Mouse (Mus musculus): ENCODE results near the gene Tex52. TPM values are rescaled to one million over a fixed set of nuclear protein-coding genes. Genes with fewer than 3 reads are reported as not detected.

The Tex52 gene
- total and polyA plus RNA-seq, 3 experiments: not detected

DNA sequence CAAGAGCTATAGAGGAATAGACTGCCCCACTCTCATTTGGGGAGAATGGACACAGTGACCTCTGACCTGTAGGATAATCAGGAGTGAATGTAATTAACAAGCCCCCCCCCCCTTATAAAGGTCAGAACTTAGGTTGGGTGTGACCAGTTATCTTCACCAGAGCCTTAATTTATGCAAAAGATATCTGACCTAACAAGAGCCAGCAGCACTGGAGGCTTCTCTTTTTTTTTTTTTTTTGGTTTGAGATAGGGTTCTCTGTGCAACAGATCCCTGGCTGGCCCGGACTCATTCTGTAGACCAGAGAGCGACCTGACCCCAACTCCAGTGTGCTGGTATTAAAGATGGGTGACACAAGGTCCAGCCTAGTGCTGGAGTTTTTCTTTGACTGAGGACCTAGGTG, 54.0 kb downstream of the Tex52 start:
- in situ Hi-C loops (cut with MboI; ENCODE audit: low pct_ligation_motif_present, low pct_unique_long_range_greater_than_20kb, low sequenced_read_pairs): no loop called here
- dilution Hi-C loops (cut with MboI; ENCODE audit: extremely low pct_ligation_motif_present, extremely low pct_unique_long_range_greater_than_20kb, low sequenced_read_pairs): no loop called here
- Histone ChIP-seq H3K79me2 (replicated peaks; ENCODE audit: control insufficient read depth, extremely low read depth, insufficient read depth, poor library complexity, severe bottlenecking) (no peaks in the 10 kb centered on the region), H3K4me2 (ENCODE audit: insufficient read depth, low read depth, poor library complexity, severe bottlenecking) (no peak overlapping the region), H3K27me3 (replicated peaks) (no peaks in the 10 kb centered on the region), H3K4me1 (ENCODE audit: control insufficient read depth in 1 of 2, insufficient read depth in 2 of 2) (peaks cover 0 to 4% of the 10 kb centered on the region in 2 experiments; a peak in 2 of 4 replicates), H3K27ac (ENCODE audit: insufficient read depth, low read depth) (no peak overlapping the region), H3K9ac (ENCODE audit: insufficient read depth, low read depth) (no peak overlapping the region), H3K36me3 (replicated peaks in 1 of 2; ENCODE audit: control insufficient read depth in 1 of 2, insufficient read depth in 1 of 2, low read length in 1 of 2) (peaks cover 43 to 75% of the 10 kb centered on the region in 2 experiments), H3K9me3 (replicated peaks; ENCODE audit: low read length) (no peaks in the 10 kb centered on the region), H3K4me3 (replicated peaks in 1 of 3; ENCODE audit: low read depth in 2 of 3, low read length in 2 of 3, poor library complexity in 1 of 3) (no peak overlapping the region)
- TF ChIP-seq MXI1 (IDR thresholded peaks at IDR 0.05; ENCODE audit: low read depth, low read length) (no peak), POLR2A (IDR thresholded peaks at IDR 0.05; ENCODE audit: low read depth, low read length) (no peak), RAD21 (IDR thresholded peaks at IDR 0.05; ENCODE audit: low read depth, low read length) (no peak), IRF4 (IDR thresholded peaks at IDR 0.05; ENCODE audit: low read depth, low read length) (no peak), CTCF (conservative IDR thresholded peaks at IDR 0.05 in 1 of 2, IDR thresholded peaks at IDR 0.05 in 1 of 2; ENCODE audit: low read depth in 2 of 2, low read length in 2 of 2) (no peak), MAX (IDR thresholded peaks at IDR 0.05; ENCODE audit: low read length) (no peak)
- DNase-seq (ENCODE audit: extremely low read depth): no peak

DNA sequence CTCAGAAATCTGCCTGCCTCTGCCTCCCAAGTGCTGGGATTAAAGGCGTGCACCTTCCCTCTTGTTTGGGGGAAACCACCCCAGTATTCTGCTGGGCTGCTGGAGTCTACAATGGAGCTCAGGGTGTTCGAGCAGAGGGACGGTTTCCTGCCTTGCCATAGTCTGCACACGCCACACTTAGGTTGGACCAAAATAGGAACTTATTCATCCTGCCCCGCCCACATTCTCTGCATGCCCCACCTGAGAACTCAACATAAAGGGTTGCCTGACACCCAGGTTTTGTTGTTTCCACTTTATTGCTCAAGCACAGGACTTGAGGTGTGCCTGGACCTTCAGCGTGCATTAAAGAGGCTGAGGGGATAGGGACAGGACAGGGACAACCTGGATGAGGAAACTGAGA, 54.6 kb downstream of the Tex52 start:
- no peak overlapping the region for H3K4me3 ChIP-seq (replicated peaks in 1 of 3; ENCODE audit: low read depth in 2 of 3, low read length in 2 of 3, poor library complexity in 1 of 3)
- H3K9ac ChIP-seq (ENCODE audit: insufficient read depth, low read depth): no peak overlapping the region
- no peak for TF ChIP-seq UBTF (IDR thresholded peaks at IDR 0.05; ENCODE audit: low read depth, low read length)
- TF ChIP-seq NELFE (IDR thresholded peaks at IDR 0.05; ENCODE audit: low read depth, low read length): no peak
- peaks cover 48 to 80% of the 10 kb centered on the region in 2 experiments for H3K36me3 ChIP-seq (replicated peaks in 1 of 2; ENCODE audit: control insufficient read depth in 1 of 2, insufficient read depth in 1 of 2, low read length in 1 of 2)
- no peaks in the 10 kb centered on the region for H3K9me3 ChIP-seq (replicated peaks; ENCODE audit: low read length)
- no peak for DNase-seq (ENCODE audit: extremely low read depth)
- in situ Hi-C loops (cut with MboI; ENCODE audit: low pct_ligation_motif_present, low pct_unique_long_range_greater_than_20kb, low sequenced_read_pairs): no loop called here
- dilution Hi-C loops (cut with MboI; ENCODE audit: extremely low pct_ligation_motif_present, extremely low pct_unique_long_range_greater_than_20kb, low sequenced_read_pairs): no loop called here
- H3K27me3 ChIP-seq (replicated peaks): no peaks in the 10 kb centered on the region
- H3K27ac ChIP-seq (ENCODE audit: insufficient read depth, low read depth): no peak overlapping the region
- H3K4me1 ChIP-seq (ENCODE audit: control insufficient read depth in 1 of 2, insufficient read depth in 2 of 2): peaks cover 0 to 4% of the 10 kb centered on the region in 2 experiments; a peak in 2 of 4 replicates
- no peaks in the 10 kb centered on the region for H3K79me2 ChIP-seq (replicated peaks; ENCODE audit: control insufficient read depth, extremely low read depth, insufficient read depth, poor library complexity, severe bottlenecking)
- no peak overlapping the region for H3K4me2 ChIP-seq (ENCODE audit: insufficient read depth, low read depth, poor library complexity, severe bottlenecking)

- Histone ChIP-seq H3K79me2 (replicated peaks; ENCODE audit: control insufficient read depth, extremely low read depth, insufficient read depth, poor library complexity, severe bottlenecking) (peaks cover 18% of the 10 kb centered on the region), H3K9ac (ENCODE audit: insufficient read depth, low read depth) (no peak overlapping the region), H3K27me3 (replicated peaks) (no peaks in the 10 kb centered on the region), H3K9me3 (replicated peaks; ENCODE audit: low read length) (no peaks in the 10 kb centered on the region), H3K4me2 (ENCODE audit: insufficient read depth, low read depth, poor library complexity, severe bottlenecking) (no peak overlapping the region), H3K4me3 (replicated peaks in 1 of 3; ENCODE audit: low read depth in 2 of 3, low read length in 2 of 3, poor library complexity in 1 of 3) (no peak overlapping the region), H3K36me3 (replicated peaks in 1 of 2; ENCODE audit: control insufficient read depth in 1 of 2, insufficient read depth in 1 of 2, low read length in 1 of 2) (peaks cover 64 to 88% of the 10 kb centered on the region in 2 experiments), H3K27ac (ENCODE audit: insufficient read depth, low read depth) (no peak overlapping the region), H3K4me1 (ENCODE audit: control insufficient read depth in 1 of 2, insufficient read depth in 2 of 2) (peaks cover 0 to 11% of the 10 kb centered on the region in 2 experiments; a peak in 2 of 4 replicates)
- TF ChIP-seq IRF4 (IDR thresholded peaks at IDR 0.05; ENCODE audit: low read depth, low read length) (no peak), ZC3H11A (IDR thresholded peaks at IDR 0.05; ENCODE audit: low read depth, low read length) (no peak), GABPA (IDR thresholded peaks at IDR 0.05; ENCODE audit: insufficient replicate concordance, low read depth, low read length) (no peak), MAFK (IDR thresholded peaks at IDR 0.05; ENCODE audit: insufficient replicate concordance, low read length) (no peak), RCOR1 (conservative IDR thresholded peaks at IDR 0.05; ENCODE audit: low read depth, low read length) (no peak), USF1 (IDR thresholded peaks at IDR 0.05; ENCODE audit: low read depth, low read length) (no peak), RAD21 (IDR thresholded peaks at IDR 0.05; ENCODE audit: low read depth, low read length) (no peak), PAX5 (IDR thresholded peaks at IDR 0.05; ENCODE audit: low read length) (no peak), TCF12 (IDR thresholded peaks at IDR 0.05; ENCODE audit: low read depth, low read length) (no peak), CTCF (conservative IDR thresholded peaks at IDR 0.05 in 1 of 2, IDR thresholded peaks at IDR 0.05 in 1 of 2; ENCODE audit: low read depth in 2 of 2, low read length in 2 of 2) (no peak), POLR2A (IDR thresholded peaks at IDR 0.05; ENCODE audit: low read depth, low read length) (no peak), UBTF (IDR thresholded peaks at IDR 0.05; ENCODE audit: low read depth, low read length) (no peak), TBP (conservative IDR thresholded peaks at IDR 0.05; ENCODE audit: low read depth, low read length) (no peak), POLR2AphosphoS2 (IDR thresholded peaks at IDR 0.05; ENCODE audit: low read depth, low read length) (no peak), MAX (IDR thresholded peaks at IDR 0.05; ENCODE audit: low read length) (no peak), USF2 (conservative IDR thresholded peaks at IDR 0.05; ENCODE audit: low read depth, low read length) (no peak)
- dilution Hi-C loops (cut with MboI; ENCODE audit: extremely low pct_ligation_motif_present, extremely low pct_unique_long_range_greater_than_20kb, low sequenced_read_pairs) (no loop called here), in situ Hi-C loops (cut with MboI; ENCODE audit: low pct_ligation_motif_present, low pct_unique_long_range_greater_than_20kb, low sequenced_read_pairs) (no loop called here)
- no peak for DNase-seq (ENCODE audit: extremely low read depth)
Measured at GRCm38 (mm10) chr6:128432356-128432915, 57.2 kb downstream of the Tex52 start.
